Mouse (Mus musculus): Measurements from ENCODE around the gene Olfr251.
"Not testable (repeated sequence)": the region's sequence is repeated elsewhere in the genome, so short reads cannot be mapped to it uniquely, and the experiment has no call there.

The Olfr251 gene

DNA sequence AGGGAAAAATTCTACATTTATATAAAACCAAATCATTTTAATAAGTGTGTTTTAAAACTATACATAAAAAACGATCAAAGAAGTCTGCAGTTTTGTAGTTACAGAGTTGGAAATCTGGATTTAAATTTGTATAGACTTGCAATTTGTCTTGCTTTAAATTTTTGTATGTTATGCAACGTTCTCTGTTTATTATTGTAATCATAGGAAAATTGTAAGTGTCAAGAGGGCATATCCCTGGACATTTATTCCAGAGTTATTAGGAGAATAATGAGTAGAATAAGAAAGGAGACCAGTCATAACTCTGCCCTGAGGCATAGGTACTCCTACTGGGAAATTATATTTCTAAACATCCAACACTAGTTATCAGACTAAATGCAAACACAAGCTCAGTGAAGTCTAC, at the start of gene Olfr251:
Gene Olfr251 (plus strand): TSS at position 301 of the 400 bp plus-strand sequence.
- DNase-seq (ENCODE audit: low spot score): no peak

DNA sequence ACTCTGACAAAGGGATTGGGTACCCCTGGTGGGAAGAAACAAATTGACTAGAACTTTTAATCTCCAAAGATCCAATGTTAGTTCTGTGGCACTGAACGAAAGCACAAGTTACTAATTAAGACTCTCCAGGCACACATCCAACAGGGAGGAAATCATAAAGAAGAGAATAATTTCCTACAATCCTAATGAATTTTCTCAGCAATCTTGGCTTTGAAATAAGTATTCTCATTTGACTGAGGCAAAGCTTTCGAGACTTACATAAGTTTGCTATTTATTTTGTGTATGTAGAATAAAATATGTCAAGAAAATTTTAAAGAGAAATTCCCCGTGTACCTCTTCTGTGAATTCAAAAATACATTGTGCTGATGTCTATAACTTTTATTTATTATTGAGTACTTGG, 48.1 kb upstream of the Olfr251 start, which contains the start of gene Olfr25:
Gene Olfr25 (plus strand): TSS at position 301 of the 400 bp plus-strand sequence.
- no peak for DNase-seq (ENCODE audit: low spot score)

DNA sequence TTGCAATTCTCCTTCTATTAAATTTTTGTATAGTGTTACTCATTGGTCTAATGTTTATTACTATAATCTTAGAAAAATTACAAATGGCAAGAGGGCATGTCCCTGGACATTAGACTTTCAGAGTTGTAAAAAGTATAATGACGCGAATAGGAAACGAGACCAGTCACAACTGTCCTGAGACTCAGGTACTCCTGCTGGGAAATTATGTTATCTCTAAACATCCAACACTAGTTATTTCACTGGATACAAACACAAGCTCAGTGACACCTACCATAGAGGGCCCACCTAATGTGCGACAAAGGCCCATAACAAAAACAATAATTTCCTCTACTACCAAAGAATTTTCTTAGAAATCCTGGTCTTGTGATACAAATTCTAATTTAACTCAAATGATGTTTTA, 28.8 kb upstream of the Olfr251 start, which contains the start of gene Olfr898:
Gene Olfr898 (plus strand): TSS at position 301 of the 400 bp plus-strand sequence.
- DNase-seq (ENCODE audit: low spot score): no peak

DNA sequence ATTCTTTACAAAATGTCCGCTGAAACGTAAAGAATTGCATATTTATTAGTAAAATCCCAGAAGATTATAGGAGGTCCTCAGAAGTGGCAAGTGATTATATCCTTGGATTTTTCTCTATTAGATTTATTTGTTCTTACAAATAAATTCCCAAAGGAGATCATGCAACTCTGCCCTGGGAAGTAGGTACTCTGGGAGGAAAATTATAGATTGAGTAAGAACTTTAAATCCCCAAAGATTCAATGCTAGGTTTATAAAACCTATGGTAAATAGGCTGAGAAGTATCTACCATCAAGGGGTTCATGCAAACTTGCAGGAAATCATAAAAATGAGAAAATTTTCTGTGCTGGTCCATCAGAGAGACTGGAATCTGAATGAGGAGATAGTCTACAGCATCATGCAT, 10.3 kb upstream of the Olfr251 start, which contains the start of gene Olfr250:
Gene Olfr250 (plus strand): TSS at position 301 of the 400 bp plus-strand sequence.
- no peak for DNase-seq (ENCODE audit: low spot score)

DNA sequence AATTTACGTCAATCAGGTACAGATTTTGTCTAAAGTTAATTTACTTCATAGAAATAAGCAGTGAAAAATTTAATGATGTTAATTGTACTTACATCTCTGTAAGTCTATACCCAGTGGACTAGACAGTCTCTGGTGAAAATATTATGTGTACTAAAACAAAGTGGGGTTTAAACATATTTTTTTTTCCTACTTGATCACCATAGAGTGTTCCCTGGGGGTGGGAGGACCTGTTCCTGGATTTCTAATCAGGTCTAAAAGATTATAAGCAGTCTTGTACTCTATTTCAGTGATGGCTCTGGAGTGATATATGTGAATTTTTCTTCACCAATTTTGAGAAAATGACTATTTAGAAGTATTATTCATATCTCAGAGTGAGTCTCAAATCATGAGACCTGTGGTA, 24.5 kb downstream of the Olfr251 start, which contains the start of gene Olfr147:
Gene Olfr147 (plus strand): TSS at position 301 of the 400 bp plus-strand sequence.
- DNase-seq (ENCODE audit: low spot score): no peak

DNA sequence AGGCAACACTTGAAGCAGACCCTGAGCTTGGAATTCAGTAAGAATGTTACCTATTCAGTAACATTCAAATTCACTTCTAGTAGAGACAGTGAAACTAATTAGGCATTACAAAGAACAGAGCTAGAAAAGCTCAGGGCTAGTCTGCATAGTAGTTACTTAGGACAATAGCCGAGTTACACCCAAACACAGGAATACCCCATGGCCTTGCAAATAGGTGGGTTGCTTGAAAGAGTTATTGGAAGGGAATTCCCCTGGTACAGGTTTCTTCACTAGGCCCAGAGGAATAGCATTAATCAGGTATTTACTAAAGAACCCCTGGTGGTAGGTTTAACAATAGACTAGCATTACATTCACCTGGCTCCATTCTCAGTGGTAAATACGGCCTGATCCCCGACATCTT, 30.6 kb downstream of the Olfr251 start:
- DNase-seq (ENCODE audit: low spot score): not testable (repeated sequence)

DNA sequence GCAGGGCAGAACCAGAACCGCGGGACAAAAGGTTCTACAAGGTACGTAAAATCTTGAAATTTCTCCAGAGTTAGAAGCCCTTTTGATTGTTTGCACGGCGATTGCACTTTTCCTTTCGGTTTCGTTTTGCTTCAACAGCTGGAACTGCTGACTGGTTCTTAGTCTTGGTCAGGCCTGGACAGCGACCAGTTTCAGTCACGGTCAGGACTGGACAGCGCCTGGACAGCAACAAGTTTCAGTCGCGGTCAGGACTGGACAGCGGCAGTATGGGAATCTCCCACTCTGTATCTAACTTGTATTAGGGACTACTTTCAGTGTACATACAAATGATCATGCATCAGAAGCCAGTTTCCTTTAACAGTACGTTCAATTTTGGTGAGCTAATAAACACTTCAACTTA, 36.6 kb downstream of the Olfr251 start:
- not testable (repeated sequence) for DNase-seq (ENCODE audit: low spot score)

DNA sequence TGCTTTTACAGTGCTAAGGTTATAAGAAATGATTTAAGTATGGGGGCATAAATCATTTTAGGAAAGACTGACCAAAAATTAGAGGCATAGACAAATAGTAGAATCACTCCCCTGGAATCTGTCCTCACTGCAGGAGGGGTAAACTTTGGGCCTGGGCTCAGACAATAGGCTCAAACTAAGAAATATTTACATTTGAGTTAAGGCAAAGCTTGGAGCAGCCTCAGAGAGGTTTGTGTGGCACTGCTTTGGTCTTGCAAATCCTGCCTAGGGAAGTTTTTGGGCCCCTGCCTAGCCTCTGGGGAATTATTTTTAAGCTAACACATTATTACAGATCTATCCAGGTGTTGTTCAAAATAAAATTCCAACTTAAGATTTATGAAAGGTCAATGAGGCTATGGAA, 46.9 kb downstream of the Olfr251 start:
- DNase-seq (ENCODE audit: low spot score): no peak

DNA sequence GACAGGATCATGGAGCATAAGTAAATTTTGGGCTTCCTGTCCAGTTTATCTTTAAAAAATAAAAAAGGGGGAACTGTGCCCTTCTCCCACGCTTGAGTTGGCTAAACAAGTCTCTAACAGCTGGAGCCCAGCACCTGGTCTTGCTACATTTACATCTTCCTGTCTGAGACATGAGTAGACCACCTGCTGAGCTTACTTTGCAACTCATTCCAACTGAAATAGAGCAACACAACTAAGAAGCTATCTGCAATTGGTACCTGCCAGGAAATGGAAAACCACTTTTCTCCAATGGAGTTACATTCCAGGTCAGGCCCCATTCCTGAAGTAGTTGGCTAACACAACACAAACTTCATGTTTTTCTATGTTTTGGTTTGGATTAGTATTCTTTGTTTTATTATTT, 50.1 kb downstream of the Olfr251 start:
- no peak for DNase-seq (ENCODE audit: low spot score)

DNA sequence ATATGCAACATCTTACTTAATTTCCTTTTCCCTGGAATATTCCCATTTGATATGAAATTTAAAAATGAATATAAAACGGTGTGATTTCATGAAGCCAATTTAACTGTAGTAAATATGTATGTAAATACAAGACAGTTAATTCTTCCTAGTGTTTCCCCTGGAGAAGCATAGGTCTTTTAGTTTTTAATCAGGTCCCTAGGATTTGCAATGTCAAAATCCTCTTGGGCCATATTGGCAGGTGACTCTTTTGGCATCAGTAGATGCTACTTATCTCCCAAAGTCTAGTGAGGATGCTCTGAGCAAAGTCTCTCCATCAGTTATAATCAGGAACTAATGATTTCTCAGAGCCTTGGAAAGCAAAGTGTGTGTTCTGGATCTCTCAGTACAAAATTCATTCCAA, 52.3 kb downstream of the Olfr251 start, which contains the start of gene Olfr901:
Gene Olfr901 (plus strand): TSS at position 301 of the 400 bp plus-strand sequence.
- DNase-seq (ENCODE audit: low spot score): no peak
